Mouse (Mus musculus) erythroblast, embryonic 14.5 days (primary cell): ENCODE measurements around the gene Dhx58.

Source experiments
- GATA1 ChIP-seq: IDR thresholded peaks from 2 replicates; pipeline ENCODE4 v1.6.1; 2012; ENCODE audit warnings: low read length, inconsistent platforms, mixed read lengths
- TAL1 ChIP-seq: IDR thresholded peaks from 3 replicates; pipeline ENCODE4 v1.6.1; 2012; ENCODE audit warnings: low read length, inconsistent platforms, mixed read lengths

GRCm38 (mm10) chr11:100729976-100730375, 25.9 kb upstream of the Dhx58 start:
- no peak for TF ChIP-seq GATA1
- TF ChIP-seq TAL1 = no peak
